Mouse (Mus musculus) fibroblast of lung, adult 2 months (primary cell): ENCODE measurements at regions not wholly inside any gene's neighbourhood (a gene's known extent, or its start where the extent isn't known, plus 50 kb on each side); places are given as distances from the start of the nearest gene placed in this dataset.
"Not testable (repeated sequence)": the region's sequence is repeated elsewhere in the genome, so short reads cannot be mapped to it uniquely, and the experiment has no call there.

Experiments
- DNase-seq: peaks from one replicate; pipeline ENCODE4 v3.0.0-alpha.2; 2011; ENCODE audit warnings: low read depth

GRCm38 (mm10) chrX:126693131-126693805 lies 122.4 kb downstream of the 4932411N23Rik start:
- DNase-seq = peak; percentile 15

- not testable (repeated sequence) for DNase-seq
Observed at GRCm38 (mm10) chrX:126690828-126691227, 124.8 kb downstream of the 4932411N23Rik start.

- not testable (repeated sequence) for DNase-seq
Observed at GRCm38 (mm10) chrX:126685020-126685419, 130.6 kb downstream of the 4932411N23Rik start.

GRCm38 (mm10) chrX:126655737-126656136 lies 159.9 kb downstream of the 4932411N23Rik start:
- DNase-seq = no peak
